Mouse (Mus musculus) naive thymus-derived CD4-positive, alpha-beta T cell, adult 2 months (primary cell): ENCODE data around the gene Akr1a1.
A peak's percentile ranks its signal among the peaks of the same experiment; 100 is the strongest.

ENCODE experiments used
- DNase-seq: peaks from one replicate; pipeline ENCODE4 v3.0.0-alpha.2; 2011; ENCODE audit warnings: low read depth

Gene Akr1a1

DNA sequence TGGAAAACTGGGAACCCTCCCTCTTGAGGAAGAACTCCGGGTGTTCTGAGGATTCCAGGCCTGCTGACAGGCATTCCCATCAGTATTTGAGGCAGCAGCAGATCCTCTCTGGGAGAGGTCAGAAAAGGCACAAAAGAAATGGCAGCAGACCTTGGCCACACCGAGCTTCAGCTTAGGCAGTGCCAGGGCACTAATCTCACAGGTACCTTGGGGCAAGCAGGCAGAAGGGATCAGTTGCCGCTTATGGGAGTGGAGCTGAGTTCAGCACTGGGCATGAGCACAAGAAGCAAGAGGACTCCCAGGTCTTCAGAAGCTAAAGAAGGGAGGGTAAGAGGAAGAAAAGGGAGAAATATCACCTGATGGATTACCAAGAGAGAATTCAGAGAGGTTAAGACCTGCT, 6.5 kb upstream of the Akr1a1 start:
- DNase-seq = no peak

DNA sequence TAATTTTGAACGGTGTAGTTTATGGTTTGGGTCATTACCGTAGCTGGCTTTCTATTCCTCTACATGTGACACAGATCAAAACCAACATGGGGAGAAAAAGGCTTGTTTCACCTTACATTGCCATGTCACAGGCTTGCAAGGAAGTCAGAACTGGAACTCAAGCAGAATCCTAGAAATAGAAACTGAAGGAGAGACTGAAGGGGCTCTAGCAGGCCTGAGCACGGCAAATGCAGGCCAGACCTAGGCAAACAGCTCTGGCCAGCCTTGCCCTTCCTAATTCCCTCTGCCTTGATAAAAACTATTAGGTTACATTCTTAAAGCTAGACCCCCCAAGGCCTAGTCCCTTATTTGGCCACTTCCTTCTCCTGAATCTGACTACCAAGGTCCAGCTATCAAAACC, 4.2 kb upstream of the Akr1a1 start:
- DNase-seq = no peak

DNA sequence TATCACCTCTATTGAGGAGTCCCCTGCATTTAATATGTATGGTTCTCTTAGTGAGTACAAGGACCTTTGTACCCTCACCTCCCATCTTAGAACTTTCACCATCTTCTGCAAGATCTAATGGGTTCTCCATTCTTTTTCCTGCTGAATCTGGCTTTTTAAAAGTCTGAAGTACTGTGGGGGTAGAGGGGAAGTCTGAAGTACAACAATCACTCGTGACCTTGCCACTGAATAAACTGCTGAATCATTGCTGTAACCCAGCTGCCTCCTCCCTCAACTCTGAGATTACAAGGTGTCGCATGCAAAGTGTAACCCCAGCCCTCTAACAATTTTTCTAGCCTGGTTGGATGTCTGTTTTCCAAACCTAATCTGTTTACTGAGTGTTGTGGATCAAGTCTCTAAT, 3.6 kb upstream of the Akr1a1 start:
- DNase-seq = no peak

DNA sequence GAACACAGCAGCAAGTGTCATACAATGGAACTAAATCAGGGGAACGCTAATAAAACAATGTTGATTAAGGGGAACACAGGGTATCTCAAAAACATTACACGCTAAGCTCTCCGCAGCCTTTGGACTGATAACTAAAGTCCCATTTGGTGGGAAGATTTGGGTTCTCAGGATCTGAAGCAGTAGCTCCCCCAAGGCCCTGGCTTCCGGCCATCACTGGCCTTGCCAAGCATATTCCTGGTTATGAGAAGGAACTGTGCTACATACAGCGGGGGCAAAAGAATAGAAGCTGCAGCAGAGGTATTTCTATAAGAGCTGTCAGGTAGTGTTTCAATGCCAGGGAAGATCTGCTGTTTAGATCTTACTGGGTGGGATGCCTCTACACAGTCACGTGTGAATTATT, 1.7 kb upstream of the Akr1a1 start:
- no peak for DNase-seq

DNA sequence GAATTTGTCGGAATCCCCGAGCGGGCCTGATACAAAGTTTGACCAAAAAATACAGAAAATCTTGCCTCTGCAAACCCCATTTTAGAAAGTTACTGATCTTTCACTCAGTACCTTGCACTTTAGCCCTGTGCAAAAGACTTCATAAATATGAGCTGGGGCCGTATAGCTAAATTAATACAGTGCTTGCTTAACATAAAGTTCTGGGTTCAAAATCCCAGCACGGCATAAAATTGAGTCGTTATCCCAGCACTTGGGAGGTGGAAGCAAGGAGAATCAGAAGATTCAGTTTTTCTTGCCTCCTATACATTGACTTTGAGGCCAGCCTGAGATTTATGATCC, 286 bp upstream of the Akr1a1 start:
- DNase-seq = no peak

DNA sequence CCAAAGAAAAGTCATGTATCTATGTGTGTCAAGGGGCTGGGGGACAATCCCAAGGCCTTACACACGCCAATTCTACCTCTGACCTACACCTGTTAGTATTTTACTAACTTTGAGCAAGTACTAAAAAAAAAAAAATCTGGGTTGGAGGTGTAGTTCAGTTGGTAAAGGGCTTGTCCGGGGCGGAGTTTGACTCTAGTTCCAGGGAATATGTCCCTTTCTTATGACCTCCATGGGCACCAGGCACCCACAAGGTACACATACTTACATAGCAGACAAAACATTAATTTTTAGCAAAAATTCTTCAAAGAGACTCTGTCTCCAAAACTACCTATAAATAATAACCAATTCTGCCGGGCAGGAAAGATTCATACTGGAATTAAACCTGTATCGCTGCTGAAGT, 1.1 kb downstream of the Akr1a1 start:
- DNase-seq = no peak

DNA sequence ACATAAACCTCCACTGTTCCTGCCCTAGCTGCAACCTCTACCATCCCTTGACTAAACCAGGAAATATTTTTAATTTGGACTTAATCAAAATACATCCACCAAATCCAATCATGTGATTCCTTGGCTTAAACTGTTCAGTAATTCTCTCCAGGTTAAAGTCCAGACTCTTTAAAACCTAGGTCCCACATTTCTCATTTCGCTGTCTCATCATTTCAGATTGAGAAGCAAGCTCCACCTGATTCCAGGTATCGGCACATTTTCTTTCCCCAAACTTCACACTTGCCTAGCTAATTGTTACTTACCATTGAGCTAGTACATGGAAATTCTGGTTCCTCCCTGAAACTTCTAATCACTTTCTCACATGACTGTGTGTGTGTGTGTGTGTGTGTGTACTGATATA, 2.1 kb downstream of the Akr1a1 start:
- no peak for DNase-seq

DNA sequence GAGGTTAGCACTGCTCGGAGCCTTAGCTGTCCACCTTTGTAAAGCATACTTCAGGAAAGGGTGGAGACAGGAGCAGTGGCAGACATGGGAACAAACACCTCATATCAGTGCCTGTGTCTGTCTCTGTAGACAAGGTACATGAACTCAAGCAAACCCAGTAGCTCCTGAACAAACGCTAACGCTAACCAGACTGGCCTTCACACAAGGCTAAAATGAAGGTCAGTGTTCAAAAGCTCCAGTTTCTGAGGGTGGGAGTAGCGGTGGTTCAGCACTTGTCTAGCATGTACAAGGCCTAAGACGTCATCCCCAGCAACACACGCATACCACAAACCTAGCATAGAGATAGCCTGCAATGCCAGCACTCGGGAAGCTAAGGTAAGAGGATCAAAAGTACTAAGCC, 5.9 kb downstream of the Akr1a1 start:
- no peak for DNase-seq

DNA sequence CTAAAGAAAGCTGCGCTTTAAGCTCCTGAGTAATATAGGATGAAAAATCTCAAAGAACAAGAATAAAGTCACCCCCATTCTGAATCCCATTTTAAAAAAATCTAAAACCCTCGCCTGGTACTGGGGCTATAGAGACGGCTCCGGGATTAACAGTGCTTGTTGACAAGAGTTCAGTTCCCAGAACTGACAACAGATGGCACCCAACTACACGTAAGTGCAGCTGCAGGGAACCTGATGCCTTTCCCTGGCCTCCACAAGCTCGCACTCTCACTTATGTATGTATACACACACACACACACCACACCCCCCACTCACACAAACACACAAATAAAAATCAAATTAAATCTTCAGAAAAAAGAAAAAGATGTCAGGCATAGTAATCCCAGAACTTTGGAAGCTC, 7.2 kb downstream of the Akr1a1 start:
- peak; percentile 56 for DNase-seq

DNA sequence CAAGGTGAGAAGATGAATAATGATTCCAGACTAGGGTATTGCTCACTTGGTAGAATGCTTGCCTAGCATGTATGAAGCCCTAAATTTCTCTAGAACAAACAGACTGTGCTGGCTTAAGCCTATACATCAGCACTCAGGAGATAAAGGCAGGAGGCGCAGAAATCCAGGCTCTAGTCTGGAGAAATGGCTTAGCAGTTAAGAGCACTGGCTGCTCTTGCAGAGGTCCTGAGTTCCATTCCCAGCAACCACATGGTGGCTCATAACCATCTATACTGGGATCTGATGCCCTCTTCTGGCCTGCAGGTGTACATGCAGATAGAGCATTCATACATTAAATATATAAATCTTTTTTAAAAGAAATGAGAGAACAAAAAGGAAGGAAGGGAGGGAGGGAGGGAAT, 9.4 kb downstream of the Akr1a1 start:
- DNase-seq = no peak

DNA sequence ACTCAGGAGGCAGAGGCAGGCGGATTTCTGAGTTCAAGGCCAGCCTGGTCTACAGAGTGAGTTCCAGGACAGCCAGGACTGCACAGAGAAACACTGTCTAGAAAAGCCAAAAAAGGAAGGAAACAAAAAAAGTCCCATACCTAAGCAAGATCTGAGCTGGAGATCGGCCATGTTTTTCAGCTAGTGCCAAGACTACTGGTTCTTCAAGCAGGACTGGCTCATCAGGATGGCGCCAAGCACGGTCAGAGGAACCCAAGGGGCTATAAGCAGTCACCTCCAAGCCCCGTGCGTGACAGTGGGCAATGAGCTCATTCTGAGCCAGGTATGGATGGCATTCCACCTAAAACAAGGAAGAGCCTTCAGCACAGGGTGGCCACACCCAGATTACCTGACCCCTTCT, 12.7 kb downstream of the Akr1a1 start:
- DNase-seq = no peak

DNA sequence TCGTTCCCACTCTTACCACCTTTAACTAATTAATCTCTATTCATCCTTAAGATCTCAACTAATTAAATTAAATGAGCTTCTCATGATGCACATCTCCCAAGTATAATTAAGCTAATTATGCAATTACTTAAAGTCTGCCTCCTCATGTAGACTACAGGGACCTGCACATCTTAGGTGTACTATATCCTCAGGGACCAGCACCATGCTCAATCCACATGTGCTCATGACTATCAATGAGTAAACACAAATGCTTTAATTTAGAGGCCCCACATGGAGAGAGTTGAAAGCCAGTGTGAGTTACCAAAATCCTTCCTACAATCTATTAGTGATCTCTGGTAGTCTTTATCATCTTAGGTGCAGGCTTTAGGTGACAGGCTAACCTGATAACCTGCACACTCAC, 16.3 kb downstream of the Akr1a1 start:
- no peak for DNase-seq

DNA sequence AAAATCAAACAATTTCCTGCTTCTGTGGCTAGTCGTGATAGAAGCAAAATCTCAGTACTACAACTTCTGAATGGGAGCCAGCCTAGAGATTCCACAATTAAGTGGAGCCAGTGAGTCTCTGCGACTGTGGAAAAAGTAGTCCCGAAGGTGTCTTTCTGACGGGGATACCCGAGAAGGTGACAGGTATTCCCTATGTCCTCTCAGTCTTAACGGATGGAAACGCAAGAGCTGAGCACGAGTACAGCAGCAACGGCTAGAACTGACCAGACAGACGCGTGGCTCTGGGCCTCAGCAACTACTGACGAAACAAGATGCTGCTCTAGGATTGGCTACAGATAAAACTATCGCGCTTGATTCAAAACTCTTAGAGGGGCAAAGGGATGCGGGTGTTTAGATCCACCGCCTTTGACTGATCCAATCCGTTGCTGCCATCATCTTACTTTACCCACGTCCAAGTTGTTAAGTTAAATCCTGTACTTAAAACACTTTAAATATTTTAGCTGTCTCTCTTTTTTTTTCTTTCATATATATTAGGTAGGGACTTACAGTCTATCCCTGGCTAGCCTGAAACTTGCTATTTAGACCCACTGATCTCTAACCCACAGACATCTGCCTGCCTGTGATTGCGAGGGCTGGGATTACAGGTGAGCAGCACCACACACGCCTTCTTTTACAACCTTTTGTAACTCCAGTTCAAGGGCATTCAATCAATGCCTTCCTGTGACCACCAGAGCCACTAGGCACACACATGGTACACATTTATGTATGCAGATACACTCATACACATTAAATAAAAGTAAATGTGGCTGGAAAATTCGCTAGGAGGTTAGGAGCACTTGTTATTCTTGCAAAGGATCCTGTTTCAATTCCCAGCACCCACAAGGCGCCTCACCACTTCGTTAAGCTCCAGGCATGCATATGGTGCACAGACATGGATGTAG, 23.5 kb downstream of the Akr1a1 start, which contains the start of gene Nasp:
Gene Nasp, minus strand, starts transcription at position 220 of the 941 bp plus-strand sequence.
- DNase-seq = peak; percentile 94

DNA sequence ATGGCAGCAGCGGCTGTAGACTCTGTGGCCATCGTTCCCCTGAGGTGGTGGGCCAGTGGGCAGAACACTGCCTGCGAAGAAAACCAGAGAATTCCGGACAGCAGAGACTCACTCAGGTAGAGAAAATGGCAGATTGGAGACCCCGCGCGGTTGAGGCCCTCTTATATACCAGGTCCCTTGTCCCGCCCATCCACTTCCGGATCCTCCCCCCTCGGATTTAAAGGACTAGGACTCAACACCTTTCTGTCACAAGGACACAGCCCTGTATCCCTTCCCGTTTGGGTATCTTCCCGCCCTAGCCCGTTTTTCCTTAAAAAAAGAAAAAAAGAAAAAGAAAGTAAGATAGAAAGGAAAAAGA, 24.1 kb downstream of the Akr1a1 start:
- peak; percentile 96 for DNase-seq

DNA sequence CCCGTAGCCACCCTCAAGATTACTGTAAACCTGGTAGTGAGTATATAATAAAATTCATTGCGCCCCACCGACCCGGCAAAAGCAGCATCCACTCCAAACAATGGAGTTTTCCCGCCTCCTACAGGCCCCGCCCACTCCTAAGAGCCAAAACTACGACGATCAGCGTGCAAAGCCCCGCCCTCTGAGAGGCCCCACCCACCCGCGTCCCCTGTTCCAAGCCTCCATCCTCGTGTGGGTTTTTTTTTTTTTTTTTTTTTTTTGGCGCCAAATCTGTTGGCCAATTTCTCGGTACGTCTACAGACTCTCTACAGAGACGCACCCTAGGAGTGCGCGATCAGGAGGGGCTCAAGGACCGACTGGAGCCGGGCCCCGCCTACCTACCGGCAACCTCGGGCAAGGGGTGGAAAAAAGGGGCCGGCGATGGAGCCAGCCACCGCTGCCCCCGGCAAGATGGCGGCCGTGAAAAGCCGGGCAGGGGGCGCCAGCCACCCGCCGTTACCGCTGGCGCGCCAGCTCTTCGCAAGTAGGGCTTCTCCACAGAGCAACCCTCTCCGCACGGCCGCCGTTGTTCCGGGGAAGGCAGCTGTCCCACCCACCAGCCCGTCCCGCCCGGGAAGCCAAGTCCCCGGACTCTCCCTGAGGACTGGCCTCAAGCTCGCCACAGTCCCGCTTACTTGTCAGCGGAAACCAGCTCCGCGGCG, 24.7 kb downstream of the Akr1a1 start:
- peak; percentile 93 for DNase-seq

DNA sequence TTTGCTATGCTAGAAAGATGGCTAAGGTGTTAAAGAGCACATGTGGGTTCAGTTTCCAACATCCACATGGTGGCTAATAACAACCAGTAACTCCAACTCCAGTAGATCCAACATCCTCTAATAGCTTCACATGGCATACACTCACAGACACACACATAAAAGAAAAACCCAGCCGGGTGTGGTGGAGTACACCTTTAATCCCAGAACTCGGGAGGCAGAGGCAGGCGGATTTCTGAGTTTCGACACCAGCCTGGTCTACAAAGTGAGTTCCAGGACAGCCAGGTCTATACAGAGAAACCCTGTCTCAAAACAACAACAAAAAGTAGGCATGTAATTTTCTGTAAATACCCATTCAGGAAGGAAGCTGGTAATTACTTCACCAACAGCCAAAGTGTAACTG, 26.6 kb downstream of the Akr1a1 start:
- DNase-seq = no peak

DNA sequence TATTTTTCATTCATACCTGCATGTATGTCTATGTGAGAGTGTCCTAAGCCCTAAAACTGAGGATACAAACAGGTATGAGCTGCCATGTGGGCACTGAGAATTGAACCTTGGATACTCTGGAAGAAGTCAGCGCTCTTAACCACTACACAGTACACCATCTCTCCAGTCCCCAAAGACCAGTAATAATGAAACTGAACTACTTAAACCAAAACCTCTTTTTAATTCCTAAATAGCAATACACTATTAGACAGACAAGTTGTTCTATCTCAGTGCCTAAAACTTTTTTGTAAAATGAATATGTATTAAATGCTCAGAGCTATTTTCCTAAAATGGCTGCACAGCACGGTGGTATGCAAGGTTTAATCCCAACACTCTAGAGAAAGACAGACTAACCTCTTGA, 36.2 kb downstream of the Akr1a1 start:
- no peak for DNase-seq

DNA sequence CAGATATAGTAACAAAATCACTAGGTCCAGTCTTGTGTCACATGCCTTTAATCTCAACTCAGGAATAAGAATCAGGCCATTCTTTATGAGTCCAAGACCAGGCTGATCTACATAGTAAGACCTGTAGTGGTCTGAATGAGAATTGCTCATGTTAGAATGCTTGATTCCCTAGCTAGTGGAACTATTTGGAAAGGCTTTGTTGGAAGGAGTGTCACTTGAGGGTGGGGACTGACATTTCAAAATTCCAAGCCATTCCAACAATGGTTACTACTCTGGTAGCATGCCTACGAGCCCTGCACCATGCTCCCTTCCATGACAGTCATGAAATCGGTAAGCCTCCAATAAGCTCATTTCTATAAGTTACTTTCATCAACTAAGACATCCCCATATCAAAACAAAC, 38.9 kb downstream of the Akr1a1 start:
- no peak for DNase-seq

DNA sequence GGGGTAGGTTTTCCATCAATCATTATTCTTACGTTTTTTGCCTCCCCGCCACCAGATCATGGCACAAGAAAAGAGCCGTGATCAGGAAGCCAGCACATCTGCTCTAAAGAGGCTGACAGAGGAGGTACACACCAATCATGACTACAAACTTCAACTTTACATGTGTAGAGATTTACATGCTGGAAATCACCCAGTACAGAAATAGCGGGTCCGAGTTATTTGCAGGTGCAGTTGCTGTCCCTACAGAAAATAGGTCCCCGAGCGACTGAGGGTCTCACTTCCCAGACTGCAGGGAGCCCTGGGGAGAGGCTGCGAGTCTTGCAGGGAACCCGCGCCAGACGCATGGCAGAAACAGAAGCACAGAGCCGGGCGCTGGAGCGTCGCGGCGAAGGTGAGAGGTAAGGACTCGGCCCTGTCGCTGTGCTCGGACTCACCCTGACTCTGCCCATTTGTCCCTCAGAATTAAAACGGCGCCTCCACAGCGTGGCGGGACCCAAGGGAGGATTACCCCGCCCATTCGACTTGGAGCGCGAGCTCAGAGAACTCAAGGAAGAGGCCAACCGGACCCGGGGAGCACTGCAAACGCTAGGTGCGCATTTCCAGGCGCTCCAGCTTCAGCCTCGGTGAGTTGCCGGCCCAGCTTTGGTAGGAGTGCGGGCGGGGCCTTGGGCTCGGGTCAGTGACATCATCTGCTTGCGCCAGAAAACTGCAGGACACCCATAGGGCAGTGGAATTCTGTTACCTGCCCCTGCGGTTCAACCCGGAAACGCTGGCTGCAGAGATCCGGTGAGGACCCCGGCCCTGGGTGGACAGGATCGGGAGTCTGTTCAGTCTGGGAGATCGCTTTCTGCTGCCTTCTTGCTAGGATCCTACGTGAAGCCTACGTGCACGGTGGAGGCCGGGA, 54.2 kb downstream of the Akr1a1 start:
- peak; percentile 80 for DNase-seq

DNA sequence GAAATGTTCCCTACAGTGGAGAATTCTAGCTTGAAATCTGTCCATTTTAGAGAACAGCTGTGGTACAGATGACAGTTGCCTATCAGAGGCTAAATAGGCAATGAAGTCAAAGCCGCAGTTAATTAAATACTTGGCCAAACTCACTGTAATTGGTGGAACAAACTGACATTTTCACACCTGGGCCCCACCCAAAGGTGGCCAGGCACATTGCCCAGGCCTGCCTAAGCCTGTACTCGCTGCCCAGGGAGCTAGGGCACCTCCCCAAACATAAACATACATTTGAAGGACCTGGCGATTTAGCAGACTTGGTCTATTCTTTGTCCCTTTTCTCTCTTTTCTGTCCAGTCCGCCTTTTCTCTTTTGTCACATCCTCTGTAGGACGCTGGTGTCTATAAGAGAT, 55.1 kb downstream of the Akr1a1 start, which contains the start of gene Ccdc17:
Gene Ccdc17, plus strand, starts transcription at position 276 of the 400 bp plus-strand sequence.
- no peak for DNase-seq

DNA sequence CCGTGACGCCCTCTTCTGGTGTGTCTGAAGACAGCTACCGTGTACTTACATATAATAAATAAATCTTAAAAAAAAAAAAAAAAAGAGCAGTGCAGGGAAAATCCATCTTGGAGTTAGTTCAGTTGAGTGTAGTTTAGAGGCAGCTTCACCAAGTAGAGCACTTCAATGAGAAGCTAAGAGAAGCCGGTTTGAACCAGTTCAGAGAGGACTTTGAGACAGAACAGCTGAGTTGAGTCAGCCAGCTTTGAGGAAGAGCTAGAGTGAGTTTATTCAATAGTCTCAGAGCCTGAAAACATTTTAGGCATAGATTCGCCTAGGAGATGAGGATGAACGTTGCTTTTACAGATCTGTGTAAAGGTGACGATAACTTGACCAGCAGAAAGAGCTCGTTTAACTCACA, 55.7 kb downstream of the Akr1a1 start:
- no peak for DNase-seq
